Mouse (Mus musculus) 3134 (cell line): ENCODE measurements around the gene Gatad1.
"Not testable (repeated sequence)": the region's sequence is repeated elsewhere in the genome, so short reads cannot be mapped to it uniquely, and the experiment has no call there.

Source experiments
- DNase-seq: peaks from one replicate; pipeline ENCODE4 v3.0.0-alpha.2; 2011; ENCODE audit warnings: low spot score; ENCODE audit not compliant: insufficient read length; ENCODE audit errors: extremely low read depth

Gatad1 gene

GRCm38 (mm10) chr5:3657085-3657484 lies at the start of gene Gatad1:
TSS of gene Gatad1 (minus strand) at chr5:3657185.
- DNase-seq: no peak

- no peak for DNase-seq
Observed at GRCm38 (mm10) chr5:3702180-3702579, 45.2 kb upstream of the Gatad1 start.

GRCm38 (mm10) chr5:3700025-3700424 lies 43.0 kb upstream of the Gatad1 start:
- no peak for DNase-seq

GRCm38 (mm10) chr5:3696031-3696430 lies 39.0 kb upstream of the Gatad1 start:
- no peak for DNase-seq

- no peak for DNase-seq
Observed at GRCm38 (mm10) chr5:3695191-3695590, 38.2 kb upstream of the Gatad1 start.

- DNase-seq: no peak
Observed at GRCm38 (mm10) chr5:3692956-3693355, 36.0 kb upstream of the Gatad1 start.

- no peak for DNase-seq
Observed at GRCm38 (mm10) chr5:3691283-3691682, 34.3 kb upstream of the Gatad1 start.

GRCm38 (mm10) chr5:3688298-3688697 lies 31.3 kb upstream of the Gatad1 start:
- peak; percentile 31 for DNase-seq

- no peak for DNase-seq
Observed at GRCm38 (mm10) chr5:3669938-3670554, 13.1 kb upstream of the Gatad1 start.

GRCm38 (mm10) chr5:3666585-3666984 lies 9.6 kb upstream of the Gatad1 start:
- no peak for DNase-seq

- no peak for DNase-seq
Observed at GRCm38 (mm10) chr5:3665225-3665624, 8.2 kb upstream of the Gatad1 start.

- no peak for DNase-seq
Observed at GRCm38 (mm10) chr5:3653801-3654200, 3.2 kb downstream of the Gatad1 start.

- not testable (repeated sequence) for DNase-seq
Observed at GRCm38 (mm10) chr5:3652903-3653575, 3.9 kb downstream of the Gatad1 start.

GRCm38 (mm10) chr5:3651621-3652020 lies 5.4 kb downstream of the Gatad1 start:
- no peak for DNase-seq

- no peak for DNase-seq
Observed at GRCm38 (mm10) chr5:3650881-3651280, 6.1 kb downstream of the Gatad1 start, which contains the start of gene Tmbim7. TSS of gene Tmbim7 (plus strand) at chr5:3651181.

GRCm38 (mm10) chr5:3648849-3649210 lies 8.2 kb downstream of the Gatad1 start:
- no peak for DNase-seq

- DNase-seq: no peak
Observed at GRCm38 (mm10) chr5:3648206-3648848, 8.7 kb downstream of the Gatad1 start.

GRCm38 (mm10) chr5:3647708-3648121 lies 9.3 kb downstream of the Gatad1 start:
- peak; percentile 83 for DNase-seq

- DNase-seq: peak; percentile 68
Observed at GRCm38 (mm10) chr5:3646991-3647707, 9.8 kb downstream of the Gatad1 start.

- no peak for DNase-seq
Observed at GRCm38 (mm10) chr5:3646539-3646938, 10.4 kb downstream of the Gatad1 start.

- DNase-seq: no peak
Observed at GRCm38 (mm10) chr5:3645326-3645725, 11.7 kb downstream of the Gatad1 start.
